In genomic region chrX:72985607-72986006, GRCm38 (mm10) we compare ENCODE assay signal across 26 mouse cellular contexts. TPM values are rescaled to one million over a fixed set of nuclear protein-coding genes. Genes with fewer than 3 reads are reported as not detected.
A peak's percentile ranks its signal among the peaks of the same experiment; 100 is the strongest.
DNase-seq lines count a peak whose midpoint lies in the region; ATAC-seq and TF ChIP-seq lines count a peak whose summit lies in the region.
"Had no signal": no experiment of that assay in that cellular context is flagged by ENCODE, and none has a peak within 500 bp of the region (broad histone marks: within the 10 kb centered on the region; RNA-seq: fewer than 3 reads in every experiment).

No protein-coding gene starts in this region.

- DNase-seq in heart, adult 11 months, result peak; percentile 21
- no peak for DNase-seq in heart, postnatal 36 days
- DNase-seq in MEL (ENCODE audit: low read depth, low spot score), result peak; percentile 40
- DNase-seq in liver, embryonic 13.5 days, result no peak
- DNase-seq in spleen, adult 12 weeks (ENCODE audit: low spot score), result no peak
- no peak for DNase-seq in gastrocnemius, adult 18-20 months (ENCODE audit: low spot score)
- DNase-seq: adrenal gland, postnatal 14 days; cerebellum, adult 11-12 months; cerebellum, adult 8-10 months; cerebellum, postnatal 10 days; cerebellum, postnatal 36 days; forebrain, postnatal 0 days; gastrocnemius, postnatal 25 days had no signal

- H3K9ac ChIP-seq in MEL (ENCODE audit: control insufficient read depth, low read depth, low read length, poor library complexity, severe bottlenecking), result no peak overlapping the region
- H3K9ac ChIP-seq in liver, embryonic 13.5 days, result no peak overlapping the region
- H3K9ac ChIP-seq: forebrain, postnatal 0 days; hindbrain, embryonic 13.5 days had no signal

- WGBS in liver, embryonic 13.5 days (ENCODE audit: insufficient replicate concordance), result 27% methylated on average over 2 of the region's 2 CpGs

- no peak overlapping the region for H3K27ac ChIP-seq in MEL (ENCODE audit: control insufficient read depth, low read depth, low read length)
- no peak overlapping the region for H3K27ac ChIP-seq in liver, embryonic 13.5 days
- H3K27ac ChIP-seq: hindbrain, embryonic 10.5 days; hindbrain, embryonic 13.5 days had no signal

- no peak overlapping the region for H3K4me3 ChIP-seq in MEL (ENCODE audit: control insufficient read depth in 1 of 2, insufficient read depth in 1 of 2, low read depth in 2 of 2, low read length in 2 of 2)
- no peak overlapping the region for H3K4me3 ChIP-seq in liver, embryonic 13.5 days (replicated peaks)
- H3K4me3 ChIP-seq: hindbrain, embryonic 10.5 days; hindbrain, embryonic 13.5 days had no signal

- H3K36me3 ChIP-seq in MEL (ENCODE audit: control insufficient read depth in 1 of 2, insufficient read depth in 2 of 2, low read length in 2 of 2), result no peaks in the 10 kb centered on the region; a peak in 1 of 4 replicates
- no peaks in the 10 kb centered on the region for H3K36me3 ChIP-seq in liver, embryonic 13.5 days
- H3K36me3 ChIP-seq: hindbrain, embryonic 10.5 days; hindbrain, embryonic 13.5 days had no signal

- H3K4me1 ChIP-seq in MEL (ENCODE audit: control insufficient read depth in 1 of 2, insufficient read depth in 2 of 2, low read length in 2 of 2), result peaks cover 0 to 3% of the 10 kb centered on the region in 2 experiments; a peak in 2 of 4 replicates
- H3K4me1 ChIP-seq in liver, embryonic 13.5 days (replicated peaks), result peaks cover 6% of the 10 kb centered on the region
- H3K4me1 ChIP-seq: hindbrain, embryonic 13.5 days had no signal

- 0 out of 4 replicates have a peak, but pooled peaks of 1 of the 2 experiments have one; percentile 18 for TF ChIP-seq EP300 in MEL (IDR thresholded peaks at IDR 0.05; ENCODE audit: low read depth in 1 of 2, low read length in 2 of 2)

- no peaks in the 10 kb centered on the region for H3K79me2 ChIP-seq in MEL (ENCODE audit: control insufficient read depth, insufficient read depth, low read length, poor library complexity)

- no peak overlapping the region for H3K4me2 ChIP-seq in liver, embryonic 13.5 days
- H3K4me2 ChIP-seq: heart, embryonic 11.5 days; hindbrain, embryonic 13.5 days had no signal

- no peaks in the 10 kb centered on the region for H3K9me3 ChIP-seq in MEL (replicated peaks; ENCODE audit: insufficient read depth, low read length)
- H3K9me3 ChIP-seq in liver, embryonic 13.5 days (replicated peaks), result no peaks in the 10 kb centered on the region
- H3K9me3 ChIP-seq: hindbrain, embryonic 10.5 days; hindbrain, embryonic 13.5 days had no signal

- no peak for TF ChIP-seq CTCF in MEL (IDR thresholded peaks at IDR 0.05 in 2 of 3, conservative IDR thresholded peaks at IDR 0.05 in 1 of 3; ENCODE audit: control insufficient read depth in 1 of 3, insufficient read depth in 1 of 3, low read depth in 2 of 3, low read length in 3 of 3, poor library complexity in 1 of 3, severe bottlenecking in 1 of 3)

- TF ChIP-seq RAD21 in MEL (IDR thresholded peaks at IDR 0.05; ENCODE audit: low read depth, low read length), result no peak

- peak; percentile 63; the same call in 1 of the 2 replicates for ATAC-seq in liver, embryonic 13.5 days (ENCODE audit: low read depth)
- ATAC-seq in megakaryocyte-erythroid progenitor cell, adult 5-6 weeks (replicated peaks; ENCODE audit: low FRiP score, low TSS enrichment, poor library complexity, severe bottlenecking), result peak; percentile 45
- ATAC-seq: forebrain, embryonic 14.5 days; forebrain, postnatal 0 days; hindbrain, embryonic 16.5 days had no signal

- no peaks in the 10 kb centered on the region for H3K27me3 ChIP-seq in MEL (ENCODE audit: control insufficient read depth in 1 of 2, insufficient read depth in 2 of 2, low read length in 2 of 2)
- peaks cover 33% of the 10 kb centered on the region for H3K27me3 ChIP-seq in liver, embryonic 13.5 days

- intact Hi-C loops in heart, postnatal 36 days (cut with DNase I), result no loop called here

- TF ChIP-seq POLR2A in MEL (IDR thresholded peaks at IDR 0.05; ENCODE audit: control insufficient read depth in 1 of 2, insufficient read depth in 1 of 2, low read depth in 1 of 2, low read length in 2 of 2, poor library complexity in 1 of 2), result no peak

TF ChIP-seq in MEL, 35 proteins besides CTCF, POLR2A, EP300 and RAD21:
- TF ChIP-seq GATA1 (IDR thresholded peaks at IDR 0.05; ENCODE audit: low read depth, low read length) (0 out of 2 replicates have a peak, but pooled peaks have one; percentile 23), USF2 (IDR thresholded peaks at IDR 0.05; ENCODE audit: borderline replicate concordance in 1 of 2, insufficient read depth in 1 of 2, low read depth in 1 of 2, low read length in 2 of 2) (no peak)

RNA-seq across cellular contexts. Expression of gene Zfp185, which starts 1.5 kb away (rescaled TPM):
- 1 to 10 TPM; 1.6 to 2.6 TPM for total RNA-seq in heart, postnatal 36 days (2021)
- not detected in 2 replicates for total RNA-seq in MEL (2012; rRNA removed)
- polyA plus RNA-seq in MEL (2012; ENCODE audit: insufficient read depth in 1 of 2, insufficient read length in 2 of 2, low read depth in 1 of 2, low replicate concordance in 2 of 2, missing spikeins in 1 of 2), result under 1 TPM in 1 of 2 experiments, not detected in 1; 0.14 TPM
- polyA plus RNA-seq in liver, embryonic 13.5 days (2015; fragmentation: Nextera tagmentation; extraction: Ambion mirVana), result 1.3 and 1.4 TPM in 2 replicates
- 5.6 TPM in 1 of 2 replicates, not detected in the other for total RNA-seq in megakaryocyte-erythroid progenitor cell, adult 5-6 weeks (2014; fragmentation: Nextera tagmentation)
- total RNA-seq in megakaryocyte-erythroid progenitor cell, adult 5-6 weeks (2017), result not detected in 2 replicates
- total RNA-seq in gastrocnemius, adult 18-20 months (2021), result 1 to 10 TPM in 1 of 2 experiments, under 1 TPM in 1; 0.53 to 1.3 TPM
- total RNA-seq: granulocyte monocyte progenitor cell, adult 5-6 weeks had no signal

RNA-seq across cellular contexts. Expression of gene Pnma5, which starts 51.3 kb away (rescaled TPM):
- not detected for total RNA-seq in heart, postnatal 36 days (2021)
- total RNA-seq in MEL (2012; rRNA removed), result 0.08 and 0.10 TPM in 2 replicates
- under 1 TPM in 1 of 2 experiments, not detected in 1; 0.11 TPM for polyA plus RNA-seq in MEL (2012; ENCODE audit: insufficient read depth in 1 of 2, insufficient read length in 2 of 2, low read depth in 1 of 2, low replicate concordance in 2 of 2, missing spikeins in 1 of 2)
- polyA plus RNA-seq in liver, embryonic 13.5 days (2015; fragmentation: Nextera tagmentation; extraction: Ambion mirVana), result 0.08 TPM in 1 of 2 replicates, not detected in the other
- total RNA-seq in megakaryocyte-erythroid progenitor cell, adult 5-6 weeks (2014; fragmentation: Nextera tagmentation), result not detected in 2 replicates
- not detected in 2 replicates for total RNA-seq in megakaryocyte-erythroid progenitor cell, adult 5-6 weeks (2017)
- total RNA-seq in gastrocnemius, adult 18-20 months (2021), result under 1 TPM in 1 of 2 experiments, not detected in 1; 0.14 TPM
- total RNA-seq: gastrocnemius, postnatal 25 days; granulocyte monocyte progenitor cell, adult 5-6 weeks; heart, adult 8-10 months; heart, postnatal 25 days had no signal
- polyA plus RNA-seq: adrenal gland, adult 2 months; embryonic facial prominence, embryonic 11.5 days; forebrain, embryonic 14.5 days; heart, embryonic 11.5 days; heart, embryonic 14.5 days; heart, postnatal 0 days; hindbrain, embryonic 13.5 days had no signal

Comparison
In these comparisons a context has a peak if more than half of its experiments do, and no peak if none do; other contexts are left out.
1. DNase-seq: peak in heart, adult 11 months (single experiment) and MEL (single experiment); none in heart, postnatal 36 days (0 of 2), liver, embryonic 13.5 days (single experiment), spleen, adult 12 weeks (single experiment) and gastrocnemius, adult 18-20 months (single experiment).